Mouse (Mus musculus): Measurements from ENCODE around the gene Mgme1.

Gene Mgme1

DNA sequence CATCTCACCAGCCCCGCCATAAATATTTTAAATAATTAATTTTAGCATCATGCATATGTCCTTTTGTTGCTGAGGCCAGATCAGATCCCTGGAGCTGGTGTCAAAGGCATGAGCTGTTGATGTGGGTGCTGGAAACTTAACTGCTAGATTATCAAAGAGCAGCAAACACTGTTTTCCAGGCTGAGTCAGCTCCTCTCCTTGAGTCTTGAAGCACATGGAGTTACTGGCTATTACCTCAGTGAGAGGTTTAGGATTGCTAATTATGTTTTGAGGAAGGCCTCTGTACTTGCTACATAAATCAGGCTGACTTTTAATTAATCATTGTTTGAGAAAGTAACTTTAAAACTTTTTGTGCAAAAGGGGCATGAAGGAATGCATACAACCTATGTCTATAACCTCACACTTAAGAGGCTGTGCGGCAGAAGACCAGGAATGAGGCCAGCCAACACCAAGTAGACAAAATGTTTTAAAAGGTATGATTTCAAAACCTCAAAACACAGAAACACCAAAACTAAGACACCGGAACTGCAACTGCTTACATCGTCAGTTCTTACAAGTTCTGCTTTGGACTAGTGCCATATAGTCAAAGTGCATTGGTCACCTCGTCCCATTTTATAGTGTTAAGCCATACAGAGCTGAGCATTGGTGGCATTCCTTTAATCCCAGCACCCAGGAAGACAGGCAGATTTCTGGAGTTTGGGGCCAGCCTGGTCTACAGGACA lies 5.9 kb upstream of the Mgme1 start:
- DNase-seq, result no peak

DNA sequence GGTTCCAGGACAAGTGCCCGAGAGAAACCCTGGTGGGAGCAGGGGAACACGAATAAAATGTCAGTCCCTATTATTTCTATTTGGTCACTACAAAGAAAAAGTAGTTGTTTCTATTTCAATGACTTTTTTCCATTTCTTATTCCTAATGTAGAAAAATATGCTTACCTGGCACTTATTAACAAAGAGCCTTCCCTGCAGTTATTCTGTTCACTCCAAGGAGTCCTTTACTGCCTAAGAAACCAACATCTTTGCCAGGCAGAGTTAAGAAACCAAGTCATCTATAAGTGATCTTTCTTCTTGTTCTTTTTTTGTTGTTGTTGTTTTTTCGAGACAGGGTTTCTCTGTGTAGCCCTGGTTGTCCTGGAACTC lies 5.4 kb upstream of the Mgme1 start:
- no peak for DNase-seq

DNA sequence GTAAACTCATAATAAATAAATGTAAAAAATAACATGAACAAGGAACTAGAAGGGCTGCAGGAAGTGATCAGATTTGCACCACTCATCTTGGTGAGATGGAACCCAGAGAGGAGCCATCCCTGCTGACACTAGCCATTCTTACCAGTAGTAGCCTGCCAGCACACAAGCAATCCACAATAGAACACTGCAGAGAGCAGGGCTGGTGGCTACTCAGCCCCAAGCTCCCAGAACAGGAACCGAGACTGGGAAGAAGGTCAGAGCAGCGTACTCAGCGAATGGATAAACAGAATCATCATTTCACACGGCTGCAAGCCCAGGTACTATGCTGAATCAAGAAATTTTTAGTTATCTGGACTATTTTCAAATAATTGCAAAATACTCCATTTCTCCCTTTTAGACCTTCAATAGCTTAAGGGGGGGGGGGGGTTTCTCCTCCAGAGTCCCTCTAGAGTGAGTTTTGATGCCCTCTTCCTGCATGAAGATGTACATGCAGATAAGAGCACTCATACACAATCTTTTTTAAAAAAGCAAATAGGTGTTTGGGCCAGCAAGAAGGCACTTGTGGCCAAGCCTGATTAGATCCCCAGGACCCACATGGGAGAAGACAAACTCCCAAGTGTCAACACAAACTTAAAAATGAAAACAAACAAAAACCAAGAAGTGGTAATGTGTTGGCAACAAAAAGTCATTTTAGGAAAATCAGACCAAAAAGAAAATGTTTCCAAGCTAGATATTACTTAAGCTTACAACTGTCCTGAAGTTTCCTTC lies 4.4 kb upstream of the Mgme1 start:
- no peak for DNase-seq

DNA sequence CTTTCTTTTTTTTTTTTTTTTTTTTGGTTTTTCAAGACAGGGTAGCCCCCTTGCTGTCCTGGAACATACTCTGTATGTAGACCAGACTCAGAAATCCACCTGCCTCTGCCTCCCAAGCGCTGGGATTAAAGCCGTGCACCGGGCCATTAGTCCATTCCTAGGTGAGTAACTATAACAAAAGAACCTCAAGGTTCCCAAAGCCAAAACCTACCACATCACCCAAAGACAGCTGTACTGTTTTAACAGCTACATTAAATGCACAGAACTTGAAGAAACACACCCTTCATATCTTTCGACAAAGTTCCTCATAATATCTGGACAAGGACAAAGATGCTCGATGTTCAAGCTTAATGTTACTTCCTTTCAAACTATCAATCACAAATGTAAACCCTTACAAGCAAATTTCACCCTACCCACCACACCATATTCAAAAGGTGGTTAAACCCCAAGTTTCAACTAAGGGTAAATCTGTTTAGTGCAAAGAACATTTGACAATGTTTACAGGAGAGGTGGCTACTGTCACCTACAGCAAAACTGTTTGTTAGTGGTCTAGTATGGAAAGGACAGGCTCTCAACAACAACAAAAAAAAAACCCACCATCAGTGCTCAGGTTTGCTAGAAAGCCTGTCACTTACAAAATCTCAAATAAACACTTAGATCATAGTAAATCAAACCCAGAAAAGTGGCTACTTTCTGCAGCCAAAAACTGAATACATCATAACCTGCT lies 3.3 kb upstream of the Mgme1 start:
- no peak for DNase-seq

DNA sequence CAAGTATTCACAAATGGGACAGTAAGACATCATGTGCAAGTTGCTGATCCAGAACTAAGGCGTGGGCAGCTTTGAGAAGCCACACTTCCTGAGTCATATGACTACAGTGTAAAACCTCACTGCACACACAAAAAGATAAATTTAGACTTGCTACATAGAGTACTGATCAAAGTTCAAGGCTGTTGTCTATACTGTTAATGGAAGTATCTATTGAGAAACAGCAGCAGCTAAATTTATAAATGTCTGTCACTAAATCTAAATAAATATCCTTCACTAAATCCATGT lies 2.8 kb upstream of the Mgme1 start:
- no peak for DNase-seq

DNA sequence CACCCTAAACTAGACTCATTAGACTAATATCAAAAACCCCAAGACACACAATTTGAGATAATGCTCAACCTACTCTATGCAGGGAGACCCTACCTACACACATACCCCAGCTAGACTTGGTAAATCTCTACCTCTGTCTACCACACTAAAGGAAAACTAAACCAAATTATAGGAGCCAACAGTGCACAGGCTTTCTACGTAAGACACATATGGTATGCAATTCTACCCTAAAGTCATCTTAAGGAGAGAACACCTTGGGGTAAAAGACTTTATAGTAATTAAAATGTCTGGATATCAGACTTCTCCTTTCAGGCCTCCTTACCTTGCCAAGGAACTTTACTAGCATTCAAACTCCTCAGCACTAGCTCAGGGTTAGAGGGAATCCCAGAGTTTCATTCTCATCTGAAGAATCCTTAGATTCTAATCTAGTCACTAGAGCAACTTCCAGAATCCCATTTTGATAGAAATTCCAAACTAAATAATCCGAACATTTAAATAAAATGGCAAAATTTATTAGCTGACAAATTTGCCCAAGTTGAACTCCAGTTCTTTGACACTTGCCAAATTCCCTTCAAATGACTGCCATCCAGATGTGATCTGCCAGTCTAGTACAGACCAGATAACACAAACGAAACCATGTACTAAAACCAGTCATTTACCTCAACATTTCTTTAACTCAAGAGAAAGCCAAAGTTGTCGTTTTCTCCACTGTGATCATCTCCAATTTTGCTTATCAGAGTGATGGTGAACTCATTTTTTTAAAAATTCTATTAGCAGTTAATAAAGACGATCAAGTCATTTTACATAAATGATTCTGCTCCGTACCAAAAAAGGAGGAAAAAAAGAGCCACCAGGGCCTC lies 1.8 kb upstream of the Mgme1 start:
- DNase-seq, result no peak

DNA sequence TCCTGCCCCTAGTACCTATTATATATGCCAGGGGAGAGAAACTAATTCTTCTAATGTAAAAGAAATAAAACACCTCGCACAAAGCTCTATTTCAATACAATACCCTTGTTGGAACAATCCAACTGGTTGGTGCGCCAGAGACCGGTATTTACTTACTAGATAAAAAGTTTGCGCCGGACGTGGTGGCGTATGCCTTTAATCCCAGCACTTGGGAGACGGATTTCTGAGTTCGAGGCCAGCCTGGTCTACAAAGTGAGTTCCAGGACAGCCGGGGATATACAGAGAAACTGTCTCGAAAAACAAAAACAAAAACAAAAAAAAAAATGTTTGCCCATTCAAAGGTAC lies 1.2 kb upstream of the Mgme1 start:
- DNase-seq, result no peak

DNA sequence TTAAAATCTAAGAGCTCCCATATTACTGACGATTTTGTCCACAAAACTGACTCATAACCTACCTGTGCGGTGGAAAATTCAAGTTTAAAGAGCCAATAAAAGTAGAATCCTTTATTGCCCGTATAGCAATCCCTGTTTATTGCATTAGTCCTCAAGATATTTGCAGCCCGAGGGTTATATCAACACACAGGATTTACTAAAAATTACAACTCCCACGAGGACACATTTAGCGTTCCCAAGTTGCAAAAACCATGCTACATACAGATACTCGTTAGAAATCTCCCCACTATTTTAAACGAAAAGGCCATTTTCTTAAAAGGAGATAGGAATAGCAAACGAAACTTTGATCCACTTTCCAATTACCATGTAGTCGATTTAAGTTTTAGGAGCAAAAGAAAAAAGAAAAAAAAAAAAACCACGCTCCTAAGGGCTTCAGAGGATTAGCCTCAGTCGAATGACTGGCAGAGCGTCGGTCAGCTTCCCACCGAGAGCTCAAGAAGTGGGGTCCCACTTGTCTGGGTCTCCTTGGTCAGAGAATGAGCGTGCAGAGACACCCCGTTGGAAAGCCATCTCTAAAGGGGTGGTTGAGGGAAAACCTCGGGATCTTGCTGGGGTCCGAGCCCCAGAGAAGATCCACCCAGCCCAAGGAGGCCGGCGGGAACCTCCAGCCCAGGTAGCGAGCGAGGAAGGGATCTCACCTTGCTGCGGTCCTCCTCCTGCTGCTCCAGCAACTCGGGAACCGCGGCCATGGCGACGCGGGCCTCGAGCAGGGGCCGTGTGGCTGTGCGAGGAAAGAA lies 586 bp upstream of the Mgme1 start:
- DNase-seq, result no peak

DNA sequence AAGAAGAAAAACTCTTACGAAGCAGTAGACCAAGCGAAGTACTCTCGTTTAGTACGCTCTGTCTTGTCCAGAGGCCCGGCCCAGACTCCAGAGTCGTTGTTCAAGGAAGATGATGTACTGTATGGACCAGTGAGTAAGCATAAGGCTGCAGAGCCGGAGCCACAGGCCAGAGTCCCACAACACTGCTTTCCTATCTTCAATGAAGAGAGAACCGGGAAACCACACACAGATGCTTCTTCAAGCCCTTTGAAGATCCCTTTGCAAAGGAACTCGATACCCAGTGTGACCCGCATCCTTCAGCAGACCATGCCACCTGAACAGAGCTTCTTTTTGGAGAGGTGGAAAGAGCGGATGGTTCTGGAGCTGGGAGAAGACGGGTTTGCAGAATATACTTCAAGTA lies 1.6 kb downstream of the Mgme1 start:
- DNase-seq, result no peak

DNA sequence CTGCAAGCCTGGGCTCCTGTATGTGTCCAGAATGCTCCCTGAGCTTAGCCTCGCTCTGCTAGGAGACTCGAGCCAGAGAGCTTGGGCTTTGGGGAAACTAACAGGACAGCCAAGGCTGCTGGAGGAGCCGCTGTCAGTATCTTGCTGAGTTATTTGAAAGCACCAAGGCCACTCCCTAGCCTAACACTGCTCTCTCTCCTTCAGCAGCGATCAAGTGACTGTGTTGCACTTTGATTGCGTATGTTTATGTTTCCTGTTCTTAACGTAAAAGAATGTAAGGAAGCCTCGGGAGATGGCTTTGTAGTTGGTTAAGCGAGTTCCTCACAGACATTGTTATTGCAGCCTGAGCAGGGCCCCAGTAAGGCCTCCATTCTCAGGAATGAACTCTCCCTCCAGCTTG lies 4.3 kb downstream of the Mgme1 start:
- no peak for DNase-seq

DNA sequence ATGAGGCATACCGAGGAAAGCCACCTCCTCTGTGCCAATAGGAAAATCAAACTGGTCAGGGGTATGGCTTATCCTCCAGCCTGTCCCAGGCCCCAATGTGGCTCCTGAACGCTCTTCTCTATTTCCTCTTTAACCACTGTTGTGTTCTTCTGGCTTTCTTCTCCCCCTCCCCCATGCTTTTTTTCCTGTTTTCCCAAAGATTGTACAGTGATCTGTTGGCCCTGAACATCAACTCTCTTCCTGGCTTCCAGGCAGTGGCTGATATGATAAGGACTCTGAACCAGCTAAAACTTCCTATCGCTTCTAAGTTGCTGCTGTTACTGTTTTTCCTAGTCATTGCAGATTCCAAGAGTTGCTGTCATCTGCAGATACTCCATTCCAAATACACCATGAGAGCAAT lies 6.4 kb downstream of the Mgme1 start:
- DNase-seq, result no peak

DNA sequence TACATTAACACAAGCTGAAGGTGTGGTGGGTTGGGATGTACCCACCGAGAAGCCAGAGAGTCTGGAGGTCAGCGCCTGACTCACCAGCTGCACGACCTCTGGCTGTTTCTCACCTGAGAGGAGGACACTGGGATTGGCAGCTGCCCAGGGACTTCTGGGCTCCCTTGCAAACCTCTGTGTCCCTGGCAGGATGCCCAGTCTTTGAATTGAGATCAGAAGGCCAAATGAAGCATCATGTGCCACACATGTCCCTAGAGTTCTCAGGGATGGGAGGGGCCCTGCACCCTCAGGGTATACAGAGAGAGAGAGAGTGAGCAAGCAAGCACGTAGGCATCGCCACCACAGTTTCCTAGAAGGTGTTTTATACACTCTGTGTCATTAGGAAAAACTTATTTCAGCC lies 9.3 kb downstream of the Mgme1 start:
- peak in 1 of 2 experiments; percentile 26 for DNase-seq

DNA sequence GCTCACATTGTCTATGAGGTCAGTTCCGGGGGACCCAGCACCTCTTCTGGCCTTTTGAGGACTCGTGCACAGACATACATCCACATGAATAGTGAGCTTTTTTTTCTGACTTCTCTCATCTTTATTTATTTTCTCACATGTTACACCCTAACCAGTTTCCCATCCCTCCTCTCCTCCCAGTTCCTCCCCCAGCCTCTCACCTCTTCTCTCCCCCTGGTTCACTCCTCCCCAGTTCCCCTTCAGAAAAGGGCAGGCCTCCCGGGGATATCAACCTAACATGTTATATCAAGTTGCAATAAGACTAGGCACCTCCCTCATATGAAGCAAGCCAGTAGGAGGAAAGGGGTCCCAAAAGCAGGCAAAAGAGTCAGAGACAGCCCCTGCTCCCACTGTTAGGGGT lies 10.1 kb downstream of the Mgme1 start:
- DNase-seq, result no peak

DNA sequence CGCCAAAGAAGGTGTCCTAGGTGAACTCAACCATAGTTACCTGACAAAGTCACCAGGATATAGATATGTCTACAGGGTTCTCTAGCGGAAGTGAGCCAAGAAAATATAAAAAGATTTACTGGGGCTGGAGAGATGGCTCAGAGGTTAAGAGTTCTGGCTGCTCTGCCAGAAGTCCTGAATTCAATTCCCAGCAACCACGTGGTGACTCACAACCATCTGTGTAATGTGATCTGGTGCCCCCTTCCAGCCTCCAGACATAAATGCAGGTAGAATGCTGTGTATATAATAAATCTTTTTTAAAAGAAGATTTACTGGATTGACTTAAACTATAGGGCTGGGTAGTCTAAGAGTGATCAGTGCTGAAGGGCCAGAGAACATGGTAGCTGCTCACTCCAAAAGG lies 11.0 kb downstream of the Mgme1 start:
- DNase-seq, result no peak

DNA sequence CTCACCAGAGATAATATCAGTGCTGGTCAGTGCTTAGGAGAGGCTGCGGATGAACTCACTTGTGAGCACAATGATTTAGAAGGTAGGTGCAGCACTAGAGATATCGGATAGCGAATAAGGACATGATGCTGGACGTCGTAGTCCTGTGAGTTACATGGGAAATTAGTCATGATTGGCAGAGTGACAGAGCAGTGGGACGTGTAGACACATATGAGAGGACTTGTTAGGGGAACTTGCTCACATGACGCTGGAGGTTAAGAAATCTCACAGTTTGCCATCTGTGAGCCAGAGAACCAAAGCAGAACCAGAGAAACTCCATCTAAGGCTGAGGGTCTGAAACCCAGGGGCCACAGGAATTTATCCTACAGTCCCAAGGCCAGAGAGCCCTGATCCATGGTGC lies 19.9 kb downstream of the Mgme1 start:
- no peak for DNase-seq

DNA sequence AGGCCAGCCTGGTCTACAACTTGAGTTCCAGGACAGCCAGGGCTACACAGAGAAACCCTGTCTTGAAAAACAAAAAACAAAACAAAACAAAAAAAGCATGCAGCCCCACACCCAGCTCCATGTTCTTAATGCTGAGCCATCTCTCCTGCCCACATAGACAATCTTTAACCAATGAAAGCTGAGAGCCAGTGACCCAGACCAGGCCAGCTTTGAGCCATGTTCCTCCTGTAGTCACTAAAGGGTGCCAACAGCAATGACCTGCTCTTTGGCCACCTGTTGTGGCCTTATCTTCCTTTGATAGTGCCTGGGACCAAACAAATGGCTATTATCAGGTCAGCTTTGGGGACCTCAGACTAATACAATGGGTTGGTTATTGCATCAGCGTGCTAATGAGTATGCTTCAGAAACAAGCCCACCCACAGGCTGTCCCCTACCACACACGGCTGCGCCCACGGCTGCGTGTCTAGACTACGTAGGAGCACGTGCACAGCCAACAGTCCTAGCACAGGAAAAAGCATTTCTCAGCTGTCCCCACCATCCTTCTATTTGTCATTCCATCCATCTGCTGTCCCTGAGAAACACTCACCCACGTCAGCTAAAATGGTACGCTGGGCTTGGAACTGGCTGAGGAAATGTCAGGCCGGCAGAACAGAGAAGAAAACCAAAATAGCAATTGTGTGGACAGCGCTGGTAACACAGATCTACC lies 21.3 kb downstream of the Mgme1 start:
- no peak for DNase-seq

DNA sequence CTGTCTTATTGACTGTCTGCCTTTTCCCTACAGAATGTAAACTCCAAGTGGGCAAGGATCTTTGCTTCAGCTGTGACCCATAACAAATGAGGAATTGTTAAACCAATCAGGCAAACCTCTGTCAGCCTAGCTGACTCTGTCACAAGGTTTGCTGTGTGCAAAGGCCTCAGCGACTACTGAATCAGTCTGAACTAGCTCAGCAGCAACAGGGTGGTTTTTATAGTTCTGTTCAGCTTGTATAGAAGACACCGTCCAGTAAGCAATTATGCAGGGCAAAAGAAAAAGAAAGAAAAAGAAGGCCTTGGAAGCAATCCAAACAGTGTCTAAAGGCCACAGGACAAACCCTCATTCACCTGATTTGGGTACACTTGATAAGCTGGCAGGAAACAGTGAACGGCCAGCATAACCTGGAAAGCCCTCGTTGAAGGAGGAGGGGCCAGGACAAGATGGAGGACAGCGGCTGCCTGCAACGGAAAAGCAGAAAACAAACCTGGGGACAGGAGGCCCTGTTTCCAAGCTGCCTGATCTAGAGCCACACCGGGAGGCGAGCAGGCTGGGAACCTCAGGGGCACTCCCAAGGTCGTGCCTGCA lies 24.8 kb downstream of the Mgme1 start:
- DNase-seq, result no peak

DNA sequence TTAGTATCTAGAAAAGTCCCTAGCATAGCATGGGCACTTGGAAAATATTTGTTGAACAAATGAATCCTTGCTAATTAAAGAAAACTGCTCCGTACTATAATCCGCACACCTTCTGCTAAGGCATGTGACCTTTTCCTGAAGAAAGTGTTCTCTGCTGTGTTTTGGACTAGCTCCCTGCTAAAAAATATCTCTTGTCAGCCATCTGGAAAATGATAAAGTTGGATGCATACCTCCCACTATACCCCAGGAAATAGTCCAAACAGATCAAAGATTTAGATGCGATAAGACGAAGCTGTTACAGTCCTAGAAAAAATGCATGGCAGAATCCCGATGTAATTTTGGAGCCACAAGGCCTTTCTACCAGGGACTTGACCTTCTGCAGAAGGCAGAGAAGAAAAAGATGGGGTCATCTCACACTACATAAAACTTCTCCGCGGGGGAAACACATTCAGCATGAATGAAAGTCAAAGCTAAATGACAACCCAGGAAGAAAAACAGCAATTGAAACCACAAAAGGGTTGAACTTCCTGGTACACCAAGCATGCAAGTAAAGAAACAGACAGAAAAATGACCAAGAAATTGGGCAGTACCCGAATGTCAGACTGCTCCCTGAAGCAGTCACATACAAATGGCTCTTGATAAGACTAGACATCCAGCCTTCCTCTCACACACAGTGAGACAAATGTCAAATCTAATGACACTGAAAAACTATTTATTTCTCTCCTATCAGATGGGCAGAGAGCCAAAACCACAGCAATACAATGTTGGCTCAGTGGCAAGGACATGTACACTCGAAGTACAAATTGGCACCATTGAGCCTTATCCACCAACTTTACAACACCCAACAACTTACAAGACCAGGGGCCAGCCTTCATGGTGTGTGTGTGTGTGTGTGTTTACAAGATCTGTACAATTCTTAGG lies 29.5 kb downstream of the Mgme1 start:
- no peak for DNase-seq

DNA sequence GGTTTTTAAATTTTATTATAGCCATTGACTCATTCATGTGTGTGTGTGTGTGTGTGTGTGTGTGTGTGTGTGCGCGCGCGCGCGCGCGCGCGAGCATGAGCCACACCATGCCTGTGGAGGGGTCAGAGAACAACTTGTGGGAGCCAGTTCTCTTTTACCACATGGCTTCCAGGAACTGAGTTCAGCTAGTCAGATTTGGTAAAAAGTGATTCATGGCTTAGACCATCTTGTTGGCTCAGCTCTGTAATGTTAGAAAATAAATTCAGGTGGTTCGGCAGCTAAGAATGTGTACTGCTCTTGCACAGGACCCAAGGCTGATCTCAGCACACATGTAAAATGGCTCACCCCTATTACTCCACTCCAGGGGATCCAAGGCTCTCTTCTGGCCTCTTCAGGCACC lies 30.6 kb downstream of the Mgme1 start:
- DNase-seq, result no peak

DNA sequence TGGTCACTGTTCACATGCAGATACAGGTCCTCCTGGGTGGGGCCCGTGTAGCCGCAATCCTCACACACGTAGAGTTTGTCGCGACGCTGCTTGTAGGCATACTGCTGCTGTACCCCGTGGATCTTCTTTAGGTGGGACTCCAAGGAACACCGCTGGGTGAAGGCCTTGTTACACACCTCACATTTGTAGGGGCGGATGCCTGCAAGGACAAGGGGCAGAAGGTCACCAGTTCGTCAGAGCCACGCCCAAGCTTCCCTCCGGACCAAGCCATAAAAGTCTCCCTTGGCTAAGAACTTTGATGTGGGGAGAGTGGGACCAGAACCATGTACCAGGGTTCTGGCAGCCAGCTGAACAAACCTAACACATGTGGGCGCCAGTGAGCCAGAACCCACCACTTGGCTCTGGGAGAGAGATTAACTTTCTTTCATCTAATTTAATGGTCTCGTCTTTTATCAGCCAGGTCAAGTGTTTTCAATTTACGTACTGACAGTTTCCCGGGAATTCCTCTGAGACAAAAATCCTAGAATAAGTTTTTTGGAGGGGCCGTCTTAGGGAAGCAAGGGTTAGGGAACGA lies 35.3 kb downstream of the Mgme1 start:
- no peak for DNase-seq
